Mouse (Mus musculus) intestine, embryonic 14.5 days (tissue): ENCODE data around the gene Trappc10. TPM values are rescaled to one million over a fixed set of nuclear protein-coding genes. Genes with fewer than 3 reads are reported as not detected.

Source experiments
- ATAC-seq: fragments of 200-750 bp; cut with Nextera tagmentation; replicated peaks from 2 replicates; pipeline ENCODE4 v1.8.0; 2017; ENCODE audit warnings: low read depth, moderate number of reproducible peaks, moderate TSS enrichment, moderate library complexity; ENCODE audit not compliant: low FRiP score, low TSS enrichment
- DNase-seq: peaks from one replicate; pipeline ENCODE4 v3.0.0-alpha.2; 2018; ENCODE audit warnings: low spot score
- H3K27ac ChIP-seq: fragments of 300-500 bp; sonication (generic); 2 replicates; pipeline ENCODE4 v1.5.1; 2014; ENCODE audit warnings: low read depth, mild to moderate bottlenecking, control low read depth
- H3K27me3 ChIP-seq: fragments of 300-500 bp; sonication (generic); replicated peaks from 2 replicates; pipeline ENCODE4 v1.6.1; 2014; ENCODE audit warnings: low read length, control low read depth; ENCODE audit not compliant: control insufficient read depth, insufficient read depth
- H3K36me3 ChIP-seq: fragments of 300-500 bp; sonication (generic); 2 replicates; pipeline ENCODE4 v1.6.1; 2014; ENCODE audit warnings: low read length, control low read depth; ENCODE audit not compliant: control insufficient read depth, insufficient read depth
- H3K4me1 ChIP-seq: fragments of 300-500 bp; sonication (generic); replicated peaks from 2 replicates; pipeline ENCODE4 v1.6.1; 2014; ENCODE audit warnings: low read length, control low read depth, mixed read lengths; ENCODE audit not compliant: control insufficient read depth, insufficient read depth
- H3K4me2 ChIP-seq: fragments of 300-500 bp; sonication (generic); 2 replicates; pipeline ENCODE4 v1.6.1; 2014; ENCODE audit warnings: low read length
- H3K4me3 ChIP-seq: fragments of 300-500 bp; sonication (generic); 2 replicates; pipeline ENCODE4 v1.5.1; 2014; ENCODE audit warnings: low read depth, low read length, control low read depth, mixed read lengths
- H3K9ac ChIP-seq: fragments of 300-500 bp; sonication (generic); 2 replicates; pipeline ENCODE4 v1.6.1; 2014; ENCODE audit warnings: mild to moderate bottlenecking, low read length
- H3K9me3 ChIP-seq: fragments of 300-500 bp; sonication (generic); 2 replicates; pipeline ENCODE4 v1.6.1; 2016; ENCODE audit warnings: low read length, control low read depth; ENCODE audit not compliant: control insufficient read depth
- WGBS: fragments of 180-500 bp; shearing (Covaris S2); extraction: QIAGEN DNeasy Blood & Tissue Kit; methylation state at CpG from one replicate; pipeline ENCODE4 v1.1.7; 2014; 5-methylcytosine and 5-hydroxymethylcytosine counted together
- polyA plus RNA-seq: library from polyadenylated mRNA; unstranded; fragments of >200 nt; fragmentation: Nextera tagmentation; extraction: Ambion mirVana; gene quantifications from 2 replicates; pipeline ENCODE4 v1.2.1, GENCODE M21; 2014

Gene Trappc10
- 12.6 and 17.6 TPM in 2 replicates for polyA plus RNA-seq

DNA sequence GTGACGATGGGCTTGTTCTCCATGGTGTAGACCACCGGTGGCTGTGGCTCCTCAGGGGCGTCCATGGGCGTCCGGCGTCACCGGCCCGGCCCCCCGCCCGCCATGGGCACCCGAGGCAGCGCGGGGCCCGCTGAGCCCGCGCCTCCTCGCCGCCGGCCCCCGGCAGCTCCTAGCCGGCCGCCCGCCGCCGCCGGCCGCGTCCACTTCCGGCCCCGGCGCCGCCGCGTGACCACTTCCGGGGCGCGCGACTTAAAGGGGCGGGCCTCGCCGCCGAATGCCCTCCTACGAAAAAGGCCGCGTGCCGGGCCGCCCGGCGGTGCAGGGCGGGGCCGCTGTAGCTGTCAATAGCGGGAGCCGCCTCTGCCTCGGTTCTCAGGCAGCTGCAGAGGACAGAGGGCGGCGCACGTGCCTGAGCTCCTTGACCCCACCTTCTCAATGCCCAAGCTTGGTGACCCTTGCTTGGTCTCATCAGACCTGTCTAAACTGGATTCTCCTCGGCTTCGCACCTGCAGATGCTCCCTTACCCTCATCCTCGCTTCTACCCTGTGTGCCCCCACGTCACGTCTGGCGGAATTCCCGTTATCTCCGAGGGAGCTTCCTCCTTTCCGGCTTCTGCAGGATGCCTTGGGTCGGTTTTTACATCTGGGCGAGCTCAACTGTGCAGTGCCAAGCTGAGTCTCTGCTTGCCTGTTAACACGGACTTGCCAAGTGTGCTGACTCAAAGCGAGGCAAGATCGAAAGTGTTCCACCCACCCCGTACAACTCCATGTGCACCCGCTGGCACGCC lies at the start of gene Trappc10:
Trappc10 (minus strand) TSS at position 204 of the 787 bp plus-strand sequence.
- Histone ChIP-seq H3K9ac (peak within 1 kb of the TSS; percentile 72), H3K27ac (0 out of 2 replicates have a peak within 1 kb of the TSS, but pooled peaks have one; percentile 22), H3K4me3 (peak within 1 kb of the TSS; percentile 78), H3K4me2 (peak within 1 kb of the TSS; percentile 99), H3K4me1 (peaks cover 15% of the 10 kb centered on the region), H3K27me3 (no peaks in the 10 kb centered on the region), H3K9me3 (no peaks in the 10 kb centered on the region), H3K36me3 (no peaks in the 10 kb centered on the region)
- WGBS: under 1% methylated on average over 60 of the region's 74 CpGs
- peak; percentile 90 for DNase-seq
- peak; percentile 94 for ATAC-seq

DNA sequence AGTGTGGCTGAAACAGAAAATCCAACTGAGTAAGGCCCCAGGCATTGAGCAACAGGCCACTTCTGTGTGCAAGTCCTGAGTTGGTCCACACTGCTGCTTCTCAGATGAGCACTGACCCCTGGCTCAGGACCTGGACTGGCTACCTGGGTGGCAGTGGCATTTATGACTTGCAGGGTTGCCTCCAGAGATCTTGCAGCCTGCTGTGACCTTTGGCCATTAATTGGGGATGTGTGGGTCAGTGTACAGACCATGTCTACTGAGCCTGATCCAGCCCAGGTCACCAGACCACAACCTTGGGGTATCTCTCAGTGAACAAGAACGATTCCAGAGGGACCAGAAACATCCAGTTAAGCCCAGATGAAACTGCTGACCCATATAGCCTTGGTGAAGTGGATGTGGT lies 49.1 kb upstream of the Trappc10 start:
- Histone ChIP-seq H3K4me3 (no peak overlapping the region), H3K4me2 (no peak overlapping the region), H3K27me3 (no peaks in the 10 kb centered on the region), H3K9me3 (no peaks in the 10 kb centered on the region), H3K9ac (no peak overlapping the region), H3K4me1 (no peaks in the 10 kb centered on the region), H3K27ac (no peak overlapping the region), H3K36me3 (no peaks in the 10 kb centered on the region)
- DNase-seq: no peak
- 50% methylated on average over 1 of the region's 1 CpGs for WGBS
- ATAC-seq: no peak

DNA sequence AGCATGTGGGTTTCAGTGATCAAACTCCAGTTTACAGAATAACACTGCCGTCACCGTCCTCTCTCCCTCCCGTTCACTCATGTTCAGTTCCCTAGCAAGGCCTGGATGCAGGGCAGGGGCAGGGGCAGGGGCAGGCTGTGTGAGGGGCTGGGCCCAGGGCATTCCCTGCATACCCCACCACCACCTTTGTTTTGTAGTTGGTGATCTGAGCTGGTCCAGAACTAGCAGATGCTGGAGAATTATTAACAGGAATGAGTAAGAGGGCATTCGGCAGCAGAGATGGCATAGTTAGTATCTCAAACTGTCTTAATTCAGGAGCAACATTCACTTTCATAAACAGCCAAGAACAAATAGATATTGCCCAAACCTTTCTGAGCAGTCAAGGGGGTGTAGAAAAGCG lies 47.9 kb upstream of the Trappc10 start:
- DNase-seq (no peak), ATAC-seq (no peak)
- Histone ChIP-seq H3K4me3 (no peak overlapping the region), H3K27me3 (no peaks in the 10 kb centered on the region), H3K9ac (no peak overlapping the region), H3K9me3 (no peaks in the 10 kb centered on the region), H3K4me1 (no peaks in the 10 kb centered on the region), H3K36me3 (peaks cover 6% of the 10 kb centered on the region), H3K4me2 (no peak overlapping the region), H3K27ac (no peak overlapping the region)
- 83% methylated on average over 5 of the region's 5 CpGs for WGBS

GRCm38 (mm10) chr10:78290730-78291535 lies 46.5 kb upstream of the Trappc10 start:
- H3K9me3 ChIP-seq: no peaks in the 10 kb centered on the region
- no peak overlapping the region for H3K4me2 ChIP-seq
- no peak overlapping the region for H3K9ac ChIP-seq
- H3K36me3 ChIP-seq: peaks cover 16% of the 10 kb centered on the region
- no peaks in the 10 kb centered on the region for H3K4me1 ChIP-seq
- H3K4me3 ChIP-seq: no peak overlapping the region
- ATAC-seq (no peak), DNase-seq (no peak)
- no peak overlapping the region for H3K27ac ChIP-seq
- H3K27me3 ChIP-seq: no peaks in the 10 kb centered on the region
- 81% methylated on average over 8 of the region's 8 CpGs for WGBS

DNA sequence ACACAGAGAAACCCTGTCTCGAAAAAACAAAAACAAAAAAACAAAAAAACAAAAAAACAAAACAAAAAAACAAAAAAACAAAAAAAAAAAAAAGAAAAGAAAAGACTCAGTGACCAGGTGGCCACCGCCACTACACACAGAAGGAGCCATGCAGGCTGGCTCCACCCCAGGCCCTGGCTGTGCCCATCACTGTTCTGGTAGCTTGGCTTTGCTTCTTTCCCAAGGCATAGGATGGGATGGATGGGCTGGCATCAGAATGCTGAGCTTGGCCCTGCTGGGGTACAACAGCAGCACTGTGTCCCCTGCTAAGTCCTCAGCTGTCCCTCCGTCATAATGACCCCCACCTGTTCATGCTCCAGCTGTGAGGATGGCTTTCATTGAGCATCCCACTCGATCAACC lies 44.5 kb upstream of the Trappc10 start:
- ATAC-seq (no peak), DNase-seq (no peak)
- H3K9me3 ChIP-seq: no peaks in the 10 kb centered on the region
- H3K4me3 ChIP-seq: no peak overlapping the region
- no peaks in the 10 kb centered on the region for H3K27me3 ChIP-seq
- H3K4me1 ChIP-seq: no peaks in the 10 kb centered on the region
- H3K27ac ChIP-seq: no peak overlapping the region
- H3K9ac ChIP-seq: no peak overlapping the region
- peaks cover 30% of the 10 kb centered on the region for H3K36me3 ChIP-seq
- 85% methylated on average over 4 of the region's 4 CpGs for WGBS
- H3K4me2 ChIP-seq: no peak overlapping the region

DNA sequence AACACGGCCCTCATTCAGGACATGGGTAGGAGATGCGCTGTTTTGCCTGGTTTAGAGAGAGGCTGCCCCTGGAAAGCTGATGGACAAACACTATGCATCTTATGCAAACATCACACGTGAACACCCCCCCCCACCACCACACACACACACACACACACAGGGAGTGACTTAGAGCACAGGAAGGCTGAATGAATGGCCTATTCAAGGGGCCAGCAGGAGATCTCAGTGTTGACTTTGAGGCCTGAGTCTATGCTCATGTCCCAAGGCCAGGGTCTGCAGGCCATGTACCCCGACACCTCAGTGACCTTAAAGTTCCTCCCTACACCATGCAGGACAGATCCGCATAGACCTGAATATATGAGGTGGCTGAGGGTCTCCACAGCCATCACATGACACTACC lies 43.7 kb upstream of the Trappc10 start:
- H3K27ac ChIP-seq: no peak overlapping the region
- no peaks in the 10 kb centered on the region for H3K9me3 ChIP-seq
- no peaks in the 10 kb centered on the region for H3K27me3 ChIP-seq
- no peak overlapping the region for H3K4me2 ChIP-seq
- H3K9ac ChIP-seq: no peak overlapping the region
- no peaks in the 10 kb centered on the region for H3K4me1 ChIP-seq
- DNase-seq: no peak
- 75% methylated on average over 5 of the region's 5 CpGs for WGBS
- peaks cover 37% of the 10 kb centered on the region for H3K36me3 ChIP-seq
- no peak overlapping the region for H3K4me3 ChIP-seq
- ATAC-seq: peak; percentile 24

DNA sequence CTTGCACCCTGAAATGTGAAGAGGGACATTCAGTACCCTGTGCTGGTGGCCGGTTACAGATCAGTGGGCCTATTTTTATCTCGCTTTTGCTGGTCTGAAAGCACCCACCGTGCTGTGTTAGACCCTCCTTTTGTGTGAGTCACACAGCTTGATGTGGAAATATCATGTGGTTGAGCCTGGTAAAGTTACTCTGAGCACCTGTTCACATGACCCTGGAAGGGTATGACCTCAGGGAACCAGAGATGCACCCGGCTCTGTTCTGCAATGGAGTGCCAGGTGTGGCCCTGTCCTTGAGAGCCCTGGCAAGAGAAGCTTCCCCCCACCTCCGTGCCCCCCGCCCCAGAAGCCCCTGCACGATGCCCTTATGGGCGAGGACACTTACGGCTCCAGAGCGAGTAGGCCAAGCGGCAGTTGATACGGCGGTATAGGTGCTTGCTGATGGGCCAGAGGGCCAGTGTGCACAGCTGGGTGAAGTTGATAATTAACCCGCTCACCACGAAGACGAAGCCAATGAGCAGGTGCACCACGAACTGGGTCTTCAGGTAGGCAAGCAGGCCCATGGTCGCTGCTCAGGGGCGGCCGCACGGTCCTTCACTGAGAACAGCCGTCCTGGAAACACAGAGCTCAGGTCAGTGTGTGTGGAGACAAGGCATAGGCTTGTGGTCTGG lies 43.2 kb upstream of the Trappc10 start:
- peak; percentile 58 for ATAC-seq
- Histone ChIP-seq H3K4me2 (no peak overlapping the region), H3K27ac (no peak overlapping the region), H3K4me3 (no peak overlapping the region), H3K27me3 (no peaks in the 10 kb centered on the region), H3K4me1 (no peaks in the 10 kb centered on the region), H3K36me3 (peaks cover 42% of the 10 kb centered on the region), H3K9me3 (no peaks in the 10 kb centered on the region), H3K9ac (no peak overlapping the region)
- WGBS: 79% methylated on average over 22 of the region's 22 CpGs
- DNase-seq: peak; percentile 58

- Histone ChIP-seq H3K4me1 (no peaks in the 10 kb centered on the region), H3K36me3 (peaks cover 58% of the 10 kb centered on the region), H3K9ac (no peak overlapping the region), H3K4me2 (no peak overlapping the region), H3K4me3 (no peak overlapping the region), H3K9me3 (no peaks in the 10 kb centered on the region), H3K27me3 (no peaks in the 10 kb centered on the region), H3K27ac (no peak overlapping the region)
- ATAC-seq (no peak), DNase-seq (no peak)
- WGBS: 92% methylated on average over 4 of the region's 4 CpGs
These were observed 41.5 kb upstream of the Trappc10 start for GRCm38 (mm10) chr10:78285959-78286358.
